Mouse (Mus musculus): ENCODE results near the gene Olfr358.

Gene Olfr358

GRCm38 (mm10) chr2:37009235-37009634 lies at the start of gene Olfr358:
Gene Olfr358 (minus strand): TSS chr2:37009335.
- no peak for DNase-seq (ENCODE audit: low spot score in 2 of 2)

DNA sequence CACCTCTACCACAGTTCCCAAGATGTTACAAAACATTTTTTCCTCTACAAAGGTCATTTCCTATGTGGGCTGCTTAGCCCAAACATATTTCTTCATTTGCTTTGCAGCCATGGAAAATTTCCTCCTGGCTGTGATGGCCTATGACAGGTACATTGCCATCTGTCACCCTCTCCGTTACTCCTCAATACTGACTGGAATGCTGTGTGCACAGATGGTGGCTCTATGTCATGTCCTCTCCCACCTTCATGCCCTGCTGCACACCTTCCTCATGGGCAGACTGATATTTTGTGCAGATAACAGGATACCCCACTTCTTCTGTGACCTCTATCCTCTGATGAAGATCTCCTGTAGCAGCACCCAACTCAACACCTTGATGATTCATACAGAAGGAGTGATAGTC lies 12.1 kb downstream of the Olfr358 start:
- DNase-seq (ENCODE audit: low spot score in 2 of 2): no peak

DNA sequence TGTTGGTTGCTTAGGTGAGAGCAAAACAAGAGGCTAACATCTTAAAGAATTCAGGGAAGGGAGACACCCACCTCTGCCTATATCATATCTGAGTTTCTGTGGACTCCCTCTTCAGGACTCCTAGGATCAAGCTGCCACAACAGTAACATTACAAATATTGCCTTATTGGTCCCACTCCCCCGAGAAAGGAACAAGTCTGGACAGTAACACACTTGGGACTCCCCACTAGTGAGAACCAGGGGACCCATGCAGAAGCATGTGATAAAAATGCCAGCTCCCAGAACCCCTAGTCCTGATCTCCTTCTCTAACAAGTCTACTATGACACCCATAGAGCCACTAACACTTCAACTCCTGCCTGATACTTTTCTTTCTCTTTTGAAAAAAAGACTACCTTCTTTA lies 15.6 kb downstream of the Olfr358 start, which contains the start of gene Olfr357:
Gene Olfr357, plus strand, starts transcription at position 301 of the 400 bp plus-strand sequence.
- no peak for DNase-seq (ENCODE audit: low spot score in 2 of 2)
